Mouse (Mus musculus): ENCODE measurements around the gene Mta3. TPM values are rescaled to one million over a fixed set of nuclear protein-coding genes. Genes with fewer than 3 reads are reported as not detected.

Mta3 gene
- polyA plus RNA-seq, 1 experiment: 33.0 TPM

DNA sequence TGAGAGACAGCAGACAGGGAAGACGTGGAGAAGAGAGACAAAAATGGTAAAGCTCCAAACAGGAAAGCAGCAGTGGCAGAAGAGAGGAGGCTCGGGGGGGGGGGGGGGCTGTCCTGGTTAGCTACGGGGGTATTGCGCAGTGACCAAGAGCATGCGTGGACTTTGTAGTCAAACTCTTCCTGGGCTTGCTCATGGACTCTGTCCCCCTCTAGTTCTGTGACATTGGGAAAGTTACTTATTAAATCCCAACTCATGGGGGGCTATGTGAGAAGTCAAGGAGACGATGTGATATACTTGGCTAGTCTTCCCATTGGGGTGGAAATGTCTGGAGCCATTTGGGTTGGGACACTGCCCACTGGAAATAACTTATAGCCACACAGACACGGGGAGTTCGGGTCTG lies 139.6 kb downstream of the Mta3 start:
- Histone ChIP-seq H3K4me3 (ENCODE audit: insufficient read depth, low read depth, low read length) (peak overlapping the region; percentile 58), H3K27ac (ENCODE audit: insufficient read depth, low read depth, low read length) (peak overlapping the region; percentile 88), H3K27me3 (replicated peaks; ENCODE audit: control insufficient read depth, insufficient read depth, low read length) (no peaks in the 10 kb centered on the region), H3K36me3 (ENCODE audit: control insufficient read depth, insufficient read depth, low read length) (no peaks in the 10 kb centered on the region), H3K4me1 (ENCODE audit: control insufficient read depth, insufficient read depth, low read length) (peaks cover 3% of the 10 kb centered on the region; the same call in 1 of the 2 replicates)
- no peak for TF ChIP-seq CTCF (conservative IDR thresholded peaks at IDR 0.05; ENCODE audit: insufficient read depth, insufficient read length, low read depth, low read length)
- TF ChIP-seq POLR2A (IDR thresholded peaks at IDR 0.05; ENCODE audit: low read depth, low read length): no peak
- DNase-seq: peak; percentile 81
- WGBS: 59% methylated on average over 8 of the region's 8 CpGs

DNA sequence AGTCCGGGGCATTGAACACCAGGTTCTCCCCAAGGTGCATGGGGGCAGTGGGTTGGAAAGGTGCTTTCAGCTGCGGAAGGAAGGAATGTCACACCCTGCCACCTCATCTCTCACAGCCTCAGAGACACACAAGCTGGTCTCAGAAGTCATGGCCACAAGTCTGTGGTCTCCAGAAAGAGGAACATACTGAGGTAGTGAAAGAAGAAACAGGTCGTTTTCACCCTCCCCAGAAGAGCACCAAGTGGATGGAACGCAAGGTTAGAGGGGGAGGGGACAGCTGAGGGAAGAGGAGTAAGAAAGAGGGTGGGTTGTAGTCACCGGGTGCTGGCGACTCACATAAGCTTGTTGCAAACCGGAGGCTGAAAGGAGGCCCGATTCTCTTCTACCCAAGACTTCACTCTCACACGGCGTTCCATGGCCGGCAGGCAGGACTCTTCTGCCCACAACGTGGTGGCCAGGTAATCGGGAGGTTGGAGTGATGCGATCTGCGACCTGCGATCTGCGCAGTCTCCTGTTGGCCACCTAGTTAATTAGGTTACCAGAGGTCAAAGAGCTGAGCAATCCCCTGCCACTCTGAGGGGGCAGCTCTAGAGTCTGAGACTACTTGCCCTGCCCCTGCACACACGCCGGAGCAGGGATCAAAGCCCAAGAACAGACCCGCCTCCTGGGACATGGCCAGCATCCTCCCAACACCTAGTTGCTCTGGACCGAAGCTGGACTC lies 140.5 kb downstream of the Mta3 start:
- peak; percentile 28 for TF ChIP-seq POLR2A (IDR thresholded peaks at IDR 0.05; ENCODE audit: low read depth, low read length)
- TF ChIP-seq CTCF (conservative IDR thresholded peaks at IDR 0.05; ENCODE audit: insufficient read depth, insufficient read length, low read depth, low read length): no peak
- peak overlapping the region; percentile 88 for H3K27ac ChIP-seq (ENCODE audit: insufficient read depth, low read depth, low read length)
- peak; percentile 95 for DNase-seq
- no peaks in the 10 kb centered on the region for H3K27me3 ChIP-seq (replicated peaks; ENCODE audit: control insufficient read depth, insufficient read depth, low read length)
- no peaks in the 10 kb centered on the region for H3K36me3 ChIP-seq (ENCODE audit: control insufficient read depth, insufficient read depth, low read length)
- H3K4me1 ChIP-seq (ENCODE audit: control insufficient read depth, insufficient read depth, low read length): peaks cover 3% of the 10 kb centered on the region; the same call in 1 of the 2 replicates
- 52% methylated on average over 21 of the region's 21 CpGs for WGBS
- H3K4me3 ChIP-seq (ENCODE audit: insufficient read depth, low read depth, low read length): peak overlapping the region; percentile 58

DNA sequence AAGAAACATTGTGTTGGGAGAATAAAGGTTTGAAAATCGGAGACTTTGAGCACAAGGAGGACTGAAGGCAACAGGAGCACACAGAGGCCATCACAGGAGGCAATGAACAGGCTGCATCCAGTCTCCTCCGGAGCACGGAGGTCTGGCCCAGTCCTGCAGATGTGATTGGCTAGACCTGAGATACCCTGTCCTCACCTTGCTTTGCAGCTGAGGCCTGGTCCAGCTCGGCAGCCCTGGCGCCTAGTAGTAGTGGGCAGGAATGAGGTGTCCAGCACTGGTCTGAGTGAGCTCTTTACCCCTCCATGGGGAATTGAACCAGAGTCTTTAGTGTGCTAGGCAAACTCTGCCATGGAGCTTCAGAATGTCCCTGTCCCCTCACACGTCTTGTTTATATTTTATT lies 141.1 kb downstream of the Mta3 start:
- 65% methylated on average over 6 of the region's 6 CpGs for WGBS
- no peaks in the 10 kb centered on the region for H3K27me3 ChIP-seq (replicated peaks; ENCODE audit: control insufficient read depth, insufficient read depth, low read length)
- H3K27ac ChIP-seq (ENCODE audit: insufficient read depth, low read depth, low read length): peak overlapping the region; percentile 46; the same call in 1 of the 2 replicates
- TF ChIP-seq POLR2A (IDR thresholded peaks at IDR 0.05; ENCODE audit: low read depth, low read length) (no peak), CTCF (conservative IDR thresholded peaks at IDR 0.05; ENCODE audit: insufficient read depth, insufficient read length, low read depth, low read length) (no peak)
- peaks cover 3% of the 10 kb centered on the region; the same call in 1 of the 2 replicates for H3K4me1 ChIP-seq (ENCODE audit: control insufficient read depth, insufficient read depth, low read length)
- no peak overlapping the region for H3K4me3 ChIP-seq (ENCODE audit: insufficient read depth, low read depth, low read length)
- DNase-seq: no peak
- H3K36me3 ChIP-seq (ENCODE audit: control insufficient read depth, insufficient read depth, low read length): no peaks in the 10 kb centered on the region

DNA sequence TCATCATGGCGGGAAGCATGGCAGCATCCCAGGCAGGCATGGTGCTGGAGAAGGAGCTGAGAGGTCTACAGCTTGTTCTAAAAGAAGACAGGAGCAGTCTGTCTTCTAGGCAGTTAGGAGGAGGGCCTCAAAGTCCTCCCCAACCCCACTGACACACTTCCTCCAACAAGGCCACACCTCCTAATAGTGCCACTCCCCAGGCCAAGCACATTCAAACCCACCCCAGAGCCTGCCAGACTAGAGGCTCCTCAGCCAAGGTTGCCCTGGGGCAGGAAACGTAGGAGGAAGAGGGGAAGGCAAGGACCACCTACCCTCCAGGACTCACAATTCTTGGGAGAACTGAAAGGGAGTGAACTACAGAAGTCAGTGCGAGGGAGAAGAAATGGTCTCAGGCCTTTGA lies 141.9 kb downstream of the Mta3 start, which contains the start of gene Haao:
Haao (minus strand) TSS at position 149 of the 400 bp plus-strand sequence.
- Histone ChIP-seq H3K27me3 (replicated peaks; ENCODE audit: control insufficient read depth, insufficient read depth, low read length) (no peaks in the 10 kb centered on the region), H3K27ac (ENCODE audit: insufficient read depth, low read depth, low read length) (peak within 1 kb of the TSS; percentile 46; the same call in 1 of the 2 replicates), H3K4me3 (ENCODE audit: insufficient read depth, low read depth, low read length) (no peak within 1 kb of the TSS), H3K4me1 (ENCODE audit: control insufficient read depth, insufficient read depth, low read length) (peaks cover 3% of the 10 kb centered on the region; the same call in 1 of the 2 replicates), H3K36me3 (ENCODE audit: control insufficient read depth, insufficient read depth, low read length) (no peaks in the 10 kb centered on the region)
- TF ChIP-seq POLR2A (IDR thresholded peaks at IDR 0.05; ENCODE audit: low read depth, low read length): no peak
- 72% methylated on average over 3 of the region's 3 CpGs for WGBS
- peak; percentile 45 for DNase-seq

DNA sequence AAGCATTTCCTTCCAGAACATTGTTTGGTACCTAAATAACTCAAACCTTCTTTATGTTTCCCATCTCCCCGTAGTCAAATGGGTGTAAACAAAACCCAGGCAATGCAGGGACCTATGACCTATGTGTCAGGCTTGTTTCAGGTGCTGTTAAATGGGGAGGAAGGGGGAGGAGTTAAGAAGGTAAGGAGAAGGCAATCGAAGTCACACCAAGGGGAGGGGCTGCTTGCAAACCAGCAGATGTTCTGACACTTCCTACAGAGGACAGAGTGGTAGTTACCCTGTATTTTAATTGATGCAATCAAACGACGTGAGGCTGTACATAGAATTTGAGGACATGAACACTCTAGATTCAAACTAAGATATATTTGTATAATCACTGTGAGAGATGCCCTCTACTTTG lies 142.5 kb downstream of the Mta3 start:
- 51% methylated on average over 4 of the region's 4 CpGs for WGBS
- TF ChIP-seq POLR2A (IDR thresholded peaks at IDR 0.05; ENCODE audit: low read depth, low read length) (no peak), CTCF (conservative IDR thresholded peaks at IDR 0.05; ENCODE audit: insufficient read depth, insufficient read length, low read depth, low read length) (no peak)
- Histone ChIP-seq H3K4me3 (ENCODE audit: insufficient read depth, low read depth, low read length) (no peak overlapping the region), H3K4me1 (ENCODE audit: control insufficient read depth, insufficient read depth, low read length) (peaks cover 3% of the 10 kb centered on the region; the same call in 1 of the 2 replicates), H3K27ac (ENCODE audit: insufficient read depth, low read depth, low read length) (no peak overlapping the region), H3K36me3 (ENCODE audit: control insufficient read depth, insufficient read depth, low read length) (no peaks in the 10 kb centered on the region), H3K27me3 (replicated peaks; ENCODE audit: control insufficient read depth, insufficient read depth, low read length) (no peaks in the 10 kb centered on the region)
- no peak for DNase-seq

DNA sequence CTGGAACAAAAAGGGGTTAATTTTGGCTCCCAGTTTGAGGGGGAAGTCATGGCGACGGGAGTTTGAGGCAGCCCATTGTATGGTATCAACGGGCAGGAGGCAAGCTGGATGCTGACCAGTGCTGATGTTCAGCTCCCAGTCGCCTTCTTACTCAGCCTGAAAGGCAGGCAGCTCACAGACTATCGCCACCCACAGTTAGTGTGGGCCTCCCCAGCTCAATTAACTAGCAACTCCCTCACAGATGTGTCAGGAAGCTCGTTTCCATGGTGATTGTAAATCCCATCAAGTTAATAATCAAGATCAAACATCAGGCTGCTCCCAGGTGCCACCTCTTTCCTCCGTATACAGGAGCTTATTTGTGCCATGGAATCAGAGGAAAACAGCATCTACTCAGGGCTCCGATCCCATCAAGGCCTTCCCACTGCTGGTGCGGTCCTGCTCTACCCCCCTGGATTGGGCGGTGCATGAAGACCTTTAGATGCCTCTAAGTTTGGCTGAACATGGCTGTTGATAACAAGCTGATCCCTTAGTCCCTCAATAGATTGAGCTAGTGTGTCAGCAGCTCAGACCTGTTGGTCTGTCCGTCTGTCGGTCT lies 143.2 kb downstream of the Mta3 start:
- 84% methylated on average over 12 of the region's 12 CpGs for WGBS
- H3K27me3 ChIP-seq (replicated peaks; ENCODE audit: control insufficient read depth, insufficient read depth, low read length): no peaks in the 10 kb centered on the region
- peaks cover 3% of the 10 kb centered on the region; the same call in 1 of the 2 replicates for H3K4me1 ChIP-seq (ENCODE audit: control insufficient read depth, insufficient read depth, low read length)
- DNase-seq: no peak
- H3K36me3 ChIP-seq (ENCODE audit: control insufficient read depth, insufficient read depth, low read length): no peaks in the 10 kb centered on the region
- no peak overlapping the region for H3K4me3 ChIP-seq (ENCODE audit: insufficient read depth, low read depth, low read length)
- no peak overlapping the region for H3K27ac ChIP-seq (ENCODE audit: insufficient read depth, low read depth, low read length)
- TF ChIP-seq POLR2A (IDR thresholded peaks at IDR 0.05; ENCODE audit: low read depth, low read length) (no peak), CTCF (conservative IDR thresholded peaks at IDR 0.05; ENCODE audit: insufficient read depth, insufficient read length, low read depth, low read length) (no peak)

DNA sequence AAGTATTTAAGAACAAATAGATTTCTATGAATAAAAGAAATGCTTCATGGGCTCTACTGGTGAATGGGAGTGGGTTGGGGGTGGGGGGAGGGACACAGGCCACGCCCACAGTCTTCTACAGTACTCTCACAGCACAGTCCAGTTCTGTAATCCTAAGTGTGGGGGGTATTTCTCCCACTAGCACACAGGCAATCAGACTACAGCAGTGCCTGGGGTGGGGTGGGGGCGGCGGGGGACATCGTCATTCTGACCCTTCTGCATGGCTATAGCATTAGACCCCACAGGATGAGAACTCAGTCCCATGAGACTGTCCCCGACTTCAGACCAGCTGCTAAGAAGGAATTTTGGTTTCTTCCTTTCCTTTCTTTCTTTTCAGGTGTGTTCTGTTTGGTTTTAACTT lies 143.8 kb downstream of the Mta3 start:
- TF ChIP-seq CTCF (conservative IDR thresholded peaks at IDR 0.05; ENCODE audit: insufficient read depth, insufficient read length, low read depth, low read length) (no peak), POLR2A (IDR thresholded peaks at IDR 0.05; ENCODE audit: low read depth, low read length) (no peak)
- H3K36me3 ChIP-seq (ENCODE audit: control insufficient read depth, insufficient read depth, low read length): no peaks in the 10 kb centered on the region
- H3K27ac ChIP-seq (ENCODE audit: insufficient read depth, low read depth, low read length): no peak overlapping the region
- H3K27me3 ChIP-seq (replicated peaks; ENCODE audit: control insufficient read depth, insufficient read depth, low read length): no peaks in the 10 kb centered on the region
- no peak for DNase-seq
- peaks cover 3% of the 10 kb centered on the region; the same call in 1 of the 2 replicates for H3K4me1 ChIP-seq (ENCODE audit: control insufficient read depth, insufficient read depth, low read length)
- WGBS: 75% methylated on average over 5 of the region's 5 CpGs
- no peak overlapping the region for H3K4me3 ChIP-seq (ENCODE audit: insufficient read depth, low read depth, low read length)

Measured in kidney, adult 2 months (tissue).